ENCODE assay signal across 8 mouse cellular contexts in the genomic region with DNA sequence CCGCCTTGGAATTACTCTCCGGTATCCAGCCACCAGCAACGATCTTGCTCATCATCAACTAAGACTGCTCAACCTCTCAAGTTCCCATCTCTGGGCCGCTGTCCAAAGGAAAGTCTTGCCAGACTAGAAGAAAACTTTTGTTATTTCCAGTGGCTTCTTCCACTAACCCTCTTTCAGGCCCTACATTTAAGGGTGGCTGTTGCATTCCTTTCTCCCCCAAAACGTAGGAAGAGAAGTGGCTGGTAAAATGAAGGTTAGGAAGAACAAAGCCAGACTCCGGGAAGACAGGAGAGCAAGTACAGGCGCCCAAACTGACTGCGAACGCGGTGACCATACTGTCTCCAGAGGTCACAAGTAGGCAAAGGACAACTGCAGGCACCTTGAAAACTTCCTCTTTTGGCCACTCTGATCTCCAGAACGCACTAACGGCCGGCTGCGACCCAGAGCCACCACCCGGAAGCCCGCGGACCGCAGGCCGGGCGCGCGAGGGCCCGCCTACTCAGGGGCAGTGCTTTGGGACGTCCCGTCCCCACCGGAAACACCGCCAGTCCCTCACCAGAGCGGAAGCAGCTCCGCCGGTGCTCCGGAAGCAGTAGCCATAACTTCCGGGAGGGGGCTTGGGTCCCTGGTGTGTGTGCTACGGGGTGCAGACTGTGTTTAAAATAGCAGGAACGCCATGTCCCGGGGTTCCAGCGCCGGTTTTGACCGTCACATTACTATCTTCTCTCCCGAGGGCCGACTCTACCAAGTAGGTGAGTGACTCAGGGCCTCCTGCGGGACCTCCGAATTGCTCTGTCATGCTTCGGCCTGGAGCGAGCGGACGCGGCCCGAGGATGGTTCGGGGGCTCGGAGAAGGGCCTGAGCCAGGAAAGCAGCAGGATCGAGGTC. TPM values are rescaled to one million over a fixed set of nuclear protein-coding genes. Genes with fewer than 3 reads are reported as not detected.
DNase-seq lines count a peak whose midpoint lies in the region; ATAC-seq and TF ChIP-seq lines count a peak whose summit lies in the region.

No protein-coding gene starts in this region.

- H3K9ac ChIP-seq in forebrain, postnatal 0 days, result peak overlapping the region; percentile 74
- H3K9ac ChIP-seq in lung, embryonic 15.5 days, result peak overlapping the region; percentile 98

- peak; percentile 92 for ATAC-seq in G1E (ENCODE audit: extremely low read depth, insufficient number of reproducible peaks, low FRiP score, poor library complexity, severe bottlenecking)
- ATAC-seq in forebrain, postnatal 0 days, result peak; percentile 100
- ATAC-seq in lung, embryonic 15.5 days (ENCODE audit: borderline replicate concordance, extremely low read depth, low FRiP score, low TSS enrichment), result peak; percentile 100

- H3K27me3 ChIP-seq in G1E (ENCODE audit: insufficient read depth, low read length), result no peaks in the 10 kb centered on the region
- H3K27me3 ChIP-seq in forebrain, postnatal 0 days (ENCODE audit: insufficient read depth, low read length), result no peaks in the 10 kb centered on the region
- H3K27me3 ChIP-seq in lung, embryonic 15.5 days, result no peaks in the 10 kb centered on the region

- peak overlapping the region; percentile 82 for H3K4me2 ChIP-seq in forebrain, postnatal 0 days (ENCODE audit: low read depth)
- peak overlapping the region; percentile 72 for H3K4me2 ChIP-seq in lung, embryonic 15.5 days

- peak; percentile 97 for DNase-seq in G1E (ENCODE audit: low spot score)
- peak; percentile 89 to 93 for DNase-seq in cerebellum, adult 18-20 months
- DNase-seq in forebrain, postnatal 0 days, result peak; percentile 94
- DNase-seq in heart, postnatal 4 days, result peak; percentile 93
- DNase-seq in layer of hippocampus, adult 8-10 months (ENCODE audit: low spot score in 2 of 2), result peak; percentile 84 to 87
- peak; percentile 87 for DNase-seq in ovary, adult 18-20 months (ENCODE audit: low spot score)
- DNase-seq in thymus, postnatal 0 days (ENCODE audit: low spot score), result peak; percentile 96

- peak overlapping the region; percentile 81 for H3K27ac ChIP-seq in forebrain, postnatal 0 days (ENCODE audit: low read depth, low read length)
- H3K27ac ChIP-seq in lung, embryonic 15.5 days, result peak overlapping the region; percentile 93

- H3K4me3 ChIP-seq in G1E (ENCODE audit: low read depth, low read length), result peak overlapping the region; percentile 81
- peak overlapping the region; percentile 69 for H3K4me3 ChIP-seq in forebrain, postnatal 0 days (ENCODE audit: low read depth, low read length)
- peak overlapping the region; percentile 94 for H3K4me3 ChIP-seq in lung, embryonic 15.5 days

- TF ChIP-seq CTCF in G1E (IDR thresholded peaks at IDR 0.05; ENCODE audit: low read depth, low read length), result no peak
- TF ChIP-seq CTCF in forebrain, postnatal 0 days (IDR thresholded peaks at IDR 0.05; ENCODE audit: low read depth), result peak; percentile 34

- 2% methylated on average over 51 of the region's 51 CpGs for WGBS in forebrain, postnatal 0 days
- under 1% methylated on average over 51 of the region's 51 CpGs for WGBS in lung, embryonic 15.5 days

- H3K4me1 ChIP-seq in G1E (ENCODE audit: insufficient read depth, low read depth, low read length), result peaks cover 41% of the 10 kb centered on the region
- peaks cover 10% of the 10 kb centered on the region for H3K4me1 ChIP-seq in forebrain, postnatal 0 days (ENCODE audit: insufficient read depth)
- peaks cover 17% of the 10 kb centered on the region for H3K4me1 ChIP-seq in lung, embryonic 15.5 days

- no peaks in the 10 kb centered on the region for H3K9me3 ChIP-seq in G1E (replicated peaks)
- H3K9me3 ChIP-seq in forebrain, postnatal 0 days (ENCODE audit: low read length), result no peaks in the 10 kb centered on the region
- no peaks in the 10 kb centered on the region for H3K9me3 ChIP-seq in lung, embryonic 15.5 days

- H3K36me3 ChIP-seq in G1E (replicated peaks), result peaks cover 21% of the 10 kb centered on the region
- H3K36me3 ChIP-seq in forebrain, postnatal 0 days (ENCODE audit: insufficient read depth), result no peaks in the 10 kb centered on the region
- H3K36me3 ChIP-seq in lung, embryonic 15.5 days, result no peaks in the 10 kb centered on the region

RNA-seq across cellular contexts. Expression of a gene that starts 14.5 kb away (rescaled TPM):
- 174 and 191 TPM in 2 replicates for total RNA-seq in G1E (2014; fragmentation: Nextera tagmentation)
- total RNA-seq in G1E (2017), result 518 and 536 TPM in 2 replicates
- polyA plus RNA-seq in G1E (2012), result 26.6 and 37.1 TPM in 2 replicates
- 131 and 164 TPM in 2 replicates for total RNA-seq in forebrain, postnatal 0 days (2014; rRNA removed)
- polyA plus RNA-seq in forebrain, postnatal 0 days (2015; fragmentation: Nextera tagmentation; extraction: Ambion mirVana), result 465 and 565 TPM in 2 replicates
- 100 to 1,000 TPM; 192 to 195 TPM for total RNA-seq in heart, postnatal 4 days (2021)
- total RNA-seq in layer of hippocampus, adult 8-10 months (2022), result 100 to 1,000 TPM; 139 to 158 (median 150) TPM
- 427 and 430 TPM in 2 replicates for polyA plus RNA-seq in lung, embryonic 15.5 days (2015; fragmentation: Nextera tagmentation; extraction: Ambion mirVana)
- 720 and 727 TPM in 2 replicates for polyA plus RNA-seq in thymus, postnatal 0 days (2015; fragmentation: Nextera tagmentation; extraction: Ambion mirVana)

Comparison
In these comparisons a context has a peak if more than half of its experiments do, and no peak if none do; other contexts are left out.
1. Peak in every context shown above with its lines: DNase-seq, ATAC-seq, H3K4me3 ChIP-seq and H3K27ac ChIP-seq.